Mouse (Mus musculus) heart, postnatal 0 days (tissue): ENCODE data around the gene Gm21820. TPM values are rescaled to one million over a fixed set of nuclear protein-coding genes. Genes with fewer than 3 reads are reported as not detected.
"Not testable (repeated sequence)": the region's sequence is repeated elsewhere in the genome, so short reads cannot be mapped to it uniquely, and the experiment has no call there.

Experiments
- ATAC-seq: fragments of 200-750 bp; cut with Nextera tagmentation; 2 replicates; pipeline ENCODE4 v1.8.0; 2017; ENCODE audit warnings: low read depth, moderate number of reproducible peaks, moderate library complexity; ENCODE audit not compliant: insufficient read depth
- DNase-seq: peaks from one replicate; pipeline ENCODE4 v3.0.0-alpha.2; 2016; ENCODE audit warnings: low spot score
- H3K27ac ChIP-seq: fragments of 300-500 bp; sonication (generic); 2 replicates; pipeline ENCODE4 v1.5.1; 2014; ENCODE audit warnings: low read depth, mild to moderate bottlenecking
- H3K27me3 ChIP-seq: fragments of 300-500 bp; sonication (generic); 2 replicates; pipeline ENCODE4 v1.6.1; 2014; ENCODE audit warnings: low read length, mixed read lengths; ENCODE audit not compliant: control insufficient read depth, insufficient read depth
- H3K36me3 ChIP-seq: fragments of 300-500 bp; sonication (generic); replicated peaks from 2 replicates; pipeline ENCODE4 v1.6.1; 2014; ENCODE audit warnings: low read length, mixed read lengths; ENCODE audit not compliant: control insufficient read depth, insufficient read depth
- H3K4me1 ChIP-seq: fragments of 300-500 bp; sonication (generic); 2 replicates; pipeline ENCODE4 v1.6.1; 2014; ENCODE audit warnings: antibody characterized with exemption; ENCODE audit not compliant: control insufficient read depth, insufficient read depth
- H3K4me2 ChIP-seq: fragments of 300-500 bp; sonication (generic); 2 replicates; pipeline ENCODE4 v1.6.1; 2014; ENCODE audit warnings: low read depth, mild to moderate bottlenecking, low read length, moderate library complexity
- H3K4me3 ChIP-seq: fragments of 300-500 bp; sonication (generic); 2 replicates; pipeline ENCODE4 v1.5.1; 2014; ENCODE audit warnings: low read depth, low read length
- H3K9ac ChIP-seq: fragments of 300-500 bp; sonication (generic); replicated peaks from 2 replicates; pipeline ENCODE4 v1.6.1; 2014; ENCODE audit warnings: low read depth, low read length, mixed read lengths
- H3K9me3 ChIP-seq: fragments of 300-500 bp; sonication (generic); replicated peaks from 2 replicates; pipeline ENCODE4 v1.6.1; 2016; ENCODE audit warnings: low read length; ENCODE audit not compliant: control insufficient read depth
- WGBS: fragments of 180-500 bp; shearing (Covaris S2); extraction: QIAGEN DNeasy Blood & Tissue Kit; methylation state at CpG from one replicate; pipeline ENCODE4 v1.1.7; 2014; 5-methylcytosine and 5-hydroxymethylcytosine counted together
- polyA plus RNA-seq: library from polyadenylated mRNA; unstranded; fragments of >200 nt; fragmentation: Nextera tagmentation; extraction: Ambion mirVana; gene quantifications from 2 replicates; pipeline ENCODE4 v1.2.1, GENCODE M21; 2015
- total RNA-seq: library from RNA; depleted of rRNA; stranded (reverse); fragments of >200 nt; gene quantifications from 2 replicates; pipeline ENCODE4 v1.2.3, GENCODE M21; 2014; ENCODE audit warnings: low replicate concordance; rRNA removed

The Gm21820 gene
- total RNA-seq (not detected in 2 replicates), polyA plus RNA-seq (not detected in 2 replicates)

- not testable (repeated sequence) for H3K4me3 ChIP-seq, H3K27me3 ChIP-seq, H3K36me3 ChIP-seq, H3K4me1 ChIP-seq, H3K4me2 ChIP-seq, H3K27ac ChIP-seq, DNase-seq, H3K9ac ChIP-seq, H3K9me3 ChIP-seq, ATAC-seq
- 67% methylated on average over 1 of the region's 1 CpGs for WGBS
These were observed at the start of gene Gm21820 for GRCm38 (mm10) chrY:5249341-5249740. Gene Gm21820 (minus strand): TSS chrY:5249441.

Other genes starting within 250 kb of the Gm21820 start
- gene Gm20918, start 205.5 kb downstream of the Gm21820 start, total RNA-seq, result not detected in 2 replicates
- gene Gm20918, start 205.5 kb downstream of the Gm21820 start, polyA plus RNA-seq, result not detected in 2 replicates